Mouse (Mus musculus) MEL (cell line): ENCODE measurements around the gene Hba-x. TPM values are rescaled to one million over a fixed set of nuclear protein-coding genes. Genes with fewer than 3 reads are reported as not detected.
"Not testable (repeated sequence)": the region's sequence is repeated elsewhere in the genome, so short reads cannot be mapped to it uniquely, and the experiment has no call there.

Experiments used
- DNase-seq: peaks from one replicate; pipeline ENCODE4 v3.0.0; 2011; ENCODE audit warnings: low read depth, low spot score
- H3K27ac ChIP-seq: 2 replicates; pipeline ENCODE4 v1.5.1; 2012; ENCODE audit warnings: low read depth, mild to moderate bottlenecking, control low read depth, low read length, moderate library complexity; ENCODE audit not compliant: control insufficient read depth
- H3K27me3 ChIP-seq, 2 experiments: fragments of 150-350 bp in 1 of 2; sonication (generic) in 1 of 2; 2 replicates each; pipeline ENCODE4 v1.6.1; 2012; ENCODE audit warnings: low read length in 2 of 2, mild to moderate bottlenecking in 2 of 2, improper control_type of control experiment in 1 of 2, moderate library complexity in 1 of 2; ENCODE audit not compliant: insufficient read depth in 2 of 2, control insufficient read depth in 1 of 2
- H3K36me3 ChIP-seq, 2 experiments: 2 replicates each; pipeline ENCODE4 v1.6.1; 2012 to 2014; ENCODE audit warnings: low read length in 2 of 2, improper control_type of control experiment in 1 of 2, inconsistent platforms in 1 of 2, mild to moderate bottlenecking in 1 of 2; ENCODE audit not compliant: insufficient read depth in 2 of 2, control insufficient read depth in 1 of 2
- H3K4me1 ChIP-seq, 2 experiments: fragments of 150-350 bp in 1 of 2; sonication (generic) in 1 of 2; 2 replicates each; pipeline ENCODE4 v1.6.1; 2012; ENCODE audit warnings: low read length in 2 of 2, improper control_type of control experiment in 1 of 2, mild to moderate bottlenecking in 1 of 2; ENCODE audit not compliant: insufficient read depth in 2 of 2, control insufficient read depth in 1 of 2
- H3K4me3 ChIP-seq, 2 experiments: fragments of 150-350 bp in 1 of 2; sonication (generic) in 1 of 2; 2 replicates each; pipeline ENCODE4 v1.5.1; 2012; ENCODE audit warnings: low read depth in 2 of 2, low read length in 2 of 2, mild to moderate bottlenecking in 2 of 2, moderate library complexity in 2 of 2, control low read depth in 1 of 2, improper control_type of control experiment in 1 of 2; ENCODE audit not compliant: control insufficient read depth in 1 of 2, insufficient read depth in 1 of 2
- H3K79me2 ChIP-seq: 2 replicates; pipeline ENCODE4 v1.6.1; 2012; ENCODE audit warnings: mild to moderate bottlenecking, low read length, moderate library complexity; ENCODE audit not compliant: control insufficient read depth, poor library complexity, insufficient read depth
- H3K9ac ChIP-seq: 2 replicates; pipeline ENCODE4 v1.6.1; 2012; ENCODE audit warnings: low read depth, mild to moderate bottlenecking, control low read depth, low read length, moderate library complexity; ENCODE audit not compliant: control insufficient read depth, poor library complexity, severe bottlenecking
- H3K9me3 ChIP-seq: fragments of 150-350 bp; sonication (generic); replicated peaks from 2 replicates; pipeline ENCODE4 v1.6.1; 2012; ENCODE audit warnings: mild to moderate bottlenecking, low read length, improper control_type of control experiment, moderate library complexity; ENCODE audit not compliant: insufficient read depth
- BHLHE40 ChIP-seq: IDR thresholded peaks from 2 replicates; pipeline ENCODE4 v1.6.1; 2012; ENCODE audit warnings: low read depth, mild to moderate bottlenecking, inconsistent platforms, low read length, improper control_type of control experiment, borderline replicate concordance
- EP300 ChIP-seq, 2 experiments: IDR thresholded peaks; 2 replicates each; pipeline ENCODE4 v1.6.1; 2011; ENCODE audit warnings: improper control_type of control experiment in 2 of 2, low read length in 2 of 2, low read depth in 1 of 2, mild to moderate bottlenecking in 1 of 2
- ETS1 ChIP-seq: IDR thresholded peaks from 2 replicates; pipeline ENCODE4 v1.6.1; 2012; ENCODE audit warnings: low read depth, mild to moderate bottlenecking, inconsistent platforms, low read length, improper control_type of control experiment, moderate library complexity
- GATA1 ChIP-seq: IDR thresholded peaks from 2 replicates; pipeline ENCODE4 v1.6.1; 2011; ENCODE audit warnings: low read depth, low read length, improper control_type of control experiment
- TCF12 ChIP-seq: IDR thresholded peaks from 2 replicates; pipeline ENCODE4 v1.6.1; 2014; ENCODE audit warnings: low read depth, mild to moderate bottlenecking, inconsistent platforms, low read length, improper control_type of control experiment, moderate library complexity
- ZNF384 ChIP-seq: IDR thresholded peaks from 2 replicates; pipeline ENCODE4 v1.6.1; 2012; ENCODE audit warnings: low read depth, mild to moderate bottlenecking, inconsistent platforms, low read length, improper control_type of control experiment
- polyA plus RNA-seq, 2 experiments: library from polyadenylated mRNA; stranded (reverse) in 1 of 2; unstranded in 1 of 2; fragments of >175 nt in 1 of 2; fragments of >200 nt in 1 of 2; gene quantifications; 2 replicates each; pipeline versions ENCODE4 v1.2.1 to v1.2.4; 2012; ENCODE audit warnings: low replicate concordance in 2 of 2, low read depth in 1 of 2; ENCODE audit not compliant: insufficient read length in 2 of 2, insufficient read depth in 1 of 2, missing spikeins in 1 of 2
- total RNA-seq: library from RNA; depleted of rRNA; stranded (reverse); fragments of 300-350 nt; gene quantifications from 2 replicates; pipeline ENCODE4 v1.2.3, GENCODE M21; 2012

Gene Hba-x
- total and polyA plus RNA-seq, 3 experiments = 0.13 TPM; not detected in 2

DNA sequence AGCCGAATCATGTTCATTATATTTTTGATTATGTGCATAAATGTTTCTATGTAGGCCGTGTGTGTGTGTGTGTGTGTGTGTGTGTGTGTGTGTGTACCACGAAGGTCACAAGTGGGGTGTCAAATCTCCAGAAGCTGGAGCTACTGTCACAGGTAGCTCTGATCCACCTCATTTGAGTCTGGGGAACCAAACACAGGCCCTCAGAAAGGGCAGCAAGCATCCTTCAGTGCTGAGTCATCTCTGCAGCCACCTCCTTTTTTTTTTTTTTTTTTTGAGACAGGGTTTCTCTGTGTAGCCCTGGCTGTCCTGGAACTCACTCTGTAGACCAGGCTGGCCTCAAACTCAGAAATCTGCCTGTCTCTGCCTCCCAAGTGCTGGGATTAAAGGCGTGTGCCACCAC lies 16.6 kb downstream of the Hba-x start:
- H3K27me3 ChIP-seq, H3K9me3 ChIP-seq, H3K9ac ChIP-seq, H3K79me2 ChIP-seq, H3K4me1 ChIP-seq, DNase-seq, H3K36me3 ChIP-seq, H3K27ac ChIP-seq, H3K4me3 ChIP-seq: not testable (repeated sequence)
- TF ChIP-seq ZNF384 = peak; percentile 76

DNA sequence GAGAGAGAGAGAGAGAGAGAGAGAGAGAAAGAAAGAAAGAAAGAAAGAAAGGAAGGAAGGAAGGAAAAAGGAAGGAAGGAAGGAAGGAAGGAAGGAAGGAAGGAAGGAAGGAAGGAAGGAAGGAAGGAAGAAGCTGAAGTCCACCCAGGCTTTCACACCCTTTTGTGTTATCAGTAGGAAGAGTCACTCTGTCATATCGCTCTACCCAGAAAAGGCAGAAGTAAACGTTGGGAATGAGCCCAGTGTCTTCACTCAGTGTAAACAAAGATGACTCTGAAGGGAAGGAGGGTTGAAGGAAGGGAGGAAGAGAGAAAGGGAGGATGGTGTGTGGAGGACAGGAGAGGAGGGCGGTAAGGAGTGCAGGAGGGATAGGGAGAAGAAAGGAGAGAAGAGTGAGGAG lies 17.3 kb downstream of the Hba-x start:
- not testable (repeated sequence) for H3K79me2 ChIP-seq, H3K4me3 ChIP-seq, H3K27ac ChIP-seq, H3K9ac ChIP-seq, H3K9me3 ChIP-seq, H3K36me3 ChIP-seq, H3K4me1 ChIP-seq, H3K27me3 ChIP-seq
- peak; percentile 69 for DNase-seq
- TF ChIP-seq GATA1 (peak; percentile 71), ETS1 (peak; percentile 72), EP300 (IDR thresholded peaks at IDR 0.05; ENCODE audit: low read depth in 1 of 2, low read length in 2 of 2) (peak; percentile 69 to 71), BHLHE40 (peak; percentile 51; the same call in 1 of the 2 replicates), TCF12 (peak; percentile 49; the same call in 1 of the 2 replicates)

DNA sequence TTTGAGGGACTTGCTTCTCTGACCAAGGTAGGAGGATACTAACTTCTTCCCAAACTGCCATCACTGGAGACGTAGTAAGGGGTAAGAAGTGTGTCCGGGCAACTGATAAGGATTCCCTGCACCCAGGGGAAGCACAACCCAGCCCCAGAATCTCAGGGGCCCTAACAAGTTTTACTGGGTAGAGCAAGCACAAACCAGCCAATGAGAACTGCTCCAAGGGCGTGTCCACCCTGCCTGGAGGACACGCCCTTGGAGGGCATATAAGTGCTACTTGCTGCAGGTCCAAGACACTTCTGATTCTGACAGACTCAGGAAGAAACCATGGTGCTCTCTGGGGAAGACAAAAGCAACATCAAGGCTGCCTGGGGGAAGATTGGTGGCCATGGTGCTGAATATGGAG lies 20.0 kb downstream of the Hba-x start, which contains the start of gene Hba-a2:
Hba-a2 (plus strand) TSS at position 287 of the 400 bp plus-strand sequence.
- H3K79me2 ChIP-seq, H3K27ac ChIP-seq, H3K9ac ChIP-seq, H3K4me1 ChIP-seq, DNase-seq, H3K36me3 ChIP-seq, H3K27me3 ChIP-seq, H3K9me3 ChIP-seq, H3K4me3 ChIP-seq: not testable (repeated sequence)

DNA sequence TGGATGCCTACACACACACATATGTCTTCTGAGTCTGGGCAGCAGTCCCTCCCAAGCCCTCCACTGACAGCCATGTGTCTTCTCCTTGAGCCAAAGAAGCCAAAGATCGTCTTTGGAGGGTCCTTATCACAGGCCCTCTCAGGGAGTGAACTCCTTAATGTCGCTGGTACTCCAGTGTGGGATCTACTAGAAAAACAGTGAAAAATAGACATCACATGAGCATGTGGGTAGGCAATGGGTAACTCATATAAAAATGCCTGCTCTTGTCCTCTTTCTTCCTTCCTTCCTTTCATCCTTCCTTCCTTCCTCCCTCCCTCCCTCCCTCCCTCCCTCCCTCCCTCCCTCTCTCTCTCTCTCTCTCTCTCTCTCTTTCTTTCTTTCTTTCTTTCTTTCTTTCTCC lies 21.2 kb downstream of the Hba-x start:
- not testable (repeated sequence) for H3K36me3 ChIP-seq, H3K4me1 ChIP-seq, H3K4me3 ChIP-seq, H3K9me3 ChIP-seq, H3K27ac ChIP-seq, H3K9ac ChIP-seq, H3K27me3 ChIP-seq, H3K79me2 ChIP-seq, DNase-seq
